Mouse (Mus musculus): ENCODE data around the gene Atp8a1.
A peak's percentile ranks its signal among the peaks of the same experiment; 100 is the strongest.

Gene Atp8a1

DNA sequence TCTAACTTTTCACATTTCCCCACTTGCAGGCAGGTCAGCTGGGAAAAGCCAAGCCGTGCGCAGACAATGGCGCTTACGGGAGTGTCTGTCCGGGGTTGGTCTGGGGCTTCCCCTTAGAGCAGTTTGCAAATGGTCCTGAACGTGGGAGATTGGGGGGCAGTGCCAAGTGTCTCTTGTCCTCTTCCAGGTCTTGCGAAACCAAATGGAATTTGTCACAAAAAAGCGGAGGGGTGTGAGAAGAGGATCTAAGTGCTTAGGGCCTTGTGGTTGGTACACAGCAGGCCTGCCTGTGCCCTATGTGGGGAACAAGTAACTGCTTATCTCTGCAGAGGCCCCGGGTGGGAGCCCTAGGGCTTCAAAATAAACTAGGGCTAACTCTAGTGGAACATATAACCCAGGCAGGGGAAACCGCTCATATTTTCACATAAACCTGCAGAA, 213.4 kb downstream of the Atp8a1 start:
- DNase-seq (ENCODE audit: low read depth, low spot score): no peak

DNA sequence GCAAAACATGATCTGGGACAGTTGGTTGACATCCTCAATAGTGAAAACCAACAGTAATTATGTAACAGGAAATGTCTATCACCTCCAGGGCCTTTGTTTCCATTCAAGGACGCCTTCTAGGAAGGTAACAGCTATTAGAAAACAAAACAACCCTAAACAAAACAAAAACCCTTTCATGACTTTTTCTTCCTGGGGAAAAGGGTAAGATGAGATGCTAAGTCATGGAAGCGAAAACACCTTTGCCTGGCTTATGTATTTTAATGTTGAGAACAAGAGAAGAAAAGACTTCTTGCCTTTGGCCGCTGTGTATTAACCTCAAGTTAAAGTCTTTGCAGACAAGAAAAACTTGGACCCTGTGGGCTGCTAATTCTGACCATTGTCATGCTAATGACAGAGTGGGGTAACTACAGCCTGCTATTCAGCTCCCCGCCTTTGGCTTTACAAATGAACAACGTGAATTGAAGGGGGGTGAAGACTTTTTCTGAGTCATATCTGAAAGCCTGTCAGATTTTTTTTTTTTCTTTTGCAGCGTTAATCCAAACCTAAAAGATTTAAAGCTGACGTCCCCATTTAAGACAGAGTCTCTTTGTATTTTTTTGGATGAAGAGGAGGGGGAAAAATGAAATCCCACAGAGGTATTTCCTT, 214.0 kb downstream of the Atp8a1 start:
- no peak for DNase-seq (ENCODE audit: low read depth, low spot score)

DNA sequence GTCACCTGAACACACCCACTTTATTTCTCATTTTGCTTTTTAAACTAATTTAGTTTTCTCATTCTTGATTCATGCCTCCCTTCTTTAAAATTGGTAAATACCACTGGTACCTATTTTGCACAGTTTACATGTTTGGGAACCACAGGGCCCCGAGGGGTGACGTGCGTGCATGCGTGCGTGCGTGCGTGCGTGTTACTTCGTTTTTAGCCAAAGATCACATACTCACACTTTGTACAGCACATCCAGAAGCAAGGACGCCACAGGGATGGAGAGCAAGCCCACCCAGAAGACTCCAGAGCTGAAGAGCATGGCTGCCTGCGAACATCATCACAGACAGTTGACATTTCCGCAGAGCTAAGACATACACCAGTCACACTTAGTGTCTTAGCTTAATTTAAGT, 216.0 kb downstream of the Atp8a1 start:
- DNase-seq (ENCODE audit: low read depth, low spot score): no peak

DNA sequence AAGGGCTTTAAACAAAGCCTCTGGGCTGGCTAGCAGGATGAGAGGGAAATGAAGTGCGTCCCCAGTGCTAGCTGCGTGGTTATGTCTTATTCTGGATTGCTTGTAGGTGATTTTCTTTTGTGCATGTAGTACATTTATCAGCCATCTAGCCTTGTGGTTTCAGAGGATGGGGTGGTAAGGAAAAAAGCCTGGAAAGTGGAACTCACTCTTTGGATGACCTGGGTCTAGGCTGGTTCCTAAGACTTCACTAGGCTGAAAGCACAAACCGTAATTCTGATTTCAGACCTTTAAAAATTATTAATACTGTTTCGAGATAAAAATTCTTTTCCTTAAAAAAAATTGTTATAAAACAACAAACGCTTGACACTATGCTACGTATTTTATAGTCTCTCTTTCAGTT, 217.4 kb downstream of the Atp8a1 start:
- no peak for DNase-seq (ENCODE audit: low read depth, low spot score)

DNA sequence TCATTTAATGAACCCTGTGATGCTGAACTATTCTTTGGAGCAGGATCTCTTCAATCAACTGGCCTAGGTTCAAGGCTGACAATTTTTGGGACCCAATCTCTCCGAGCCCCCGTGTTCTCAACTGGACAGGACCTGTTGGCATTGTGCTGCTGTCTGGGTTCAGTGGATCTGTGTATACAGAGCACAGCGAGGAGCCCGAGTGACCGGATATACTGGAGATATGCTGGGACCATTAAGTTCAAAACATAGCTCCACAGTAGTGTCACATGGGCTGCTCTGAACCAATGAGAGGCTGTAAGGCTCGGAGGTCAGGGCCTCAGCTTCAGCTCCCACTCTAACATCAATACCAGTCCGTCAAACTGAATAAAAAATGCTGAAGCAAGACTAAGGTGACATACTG, 217.8 kb downstream of the Atp8a1 start:
- no peak for DNase-seq (ENCODE audit: low read depth, low spot score)

DNA sequence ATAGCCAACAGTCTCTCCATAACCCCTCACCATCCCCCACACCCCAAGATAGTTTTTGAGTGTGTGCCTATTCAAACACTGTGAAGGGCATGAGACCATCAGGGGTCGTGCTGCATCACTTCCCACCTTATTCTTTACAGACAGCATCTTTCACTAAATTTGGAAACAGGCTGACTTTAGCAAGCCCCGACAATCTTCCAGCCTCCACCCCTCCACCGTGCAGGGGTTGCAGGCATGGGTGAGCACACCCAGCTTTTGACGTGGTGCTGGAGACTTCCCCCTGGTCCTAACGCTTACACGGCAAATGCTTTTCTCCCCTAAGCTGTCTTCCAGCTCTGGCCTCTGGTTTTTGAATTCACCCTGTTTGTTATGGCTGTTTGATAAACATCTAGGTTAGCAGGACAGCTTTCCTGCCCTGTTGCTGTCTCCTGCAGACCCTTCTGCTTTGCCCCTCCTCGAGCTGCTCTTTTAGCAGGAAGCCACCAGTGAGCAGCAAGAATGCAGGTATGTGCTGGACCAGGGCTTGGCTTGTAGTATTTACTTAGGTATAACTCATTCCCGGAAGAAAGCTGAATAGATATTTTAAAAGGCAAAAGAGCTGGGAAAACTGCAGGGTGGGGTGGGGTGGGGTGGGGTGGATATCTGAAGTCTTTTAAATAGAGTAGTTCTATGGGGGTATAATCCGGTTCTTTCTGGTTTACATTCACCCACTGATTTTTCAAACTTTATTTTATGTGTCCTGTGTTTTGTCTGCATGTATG, 218.9 kb downstream of the Atp8a1 start:
- no peak for DNase-seq (ENCODE audit: low read depth, low spot score)

DNA sequence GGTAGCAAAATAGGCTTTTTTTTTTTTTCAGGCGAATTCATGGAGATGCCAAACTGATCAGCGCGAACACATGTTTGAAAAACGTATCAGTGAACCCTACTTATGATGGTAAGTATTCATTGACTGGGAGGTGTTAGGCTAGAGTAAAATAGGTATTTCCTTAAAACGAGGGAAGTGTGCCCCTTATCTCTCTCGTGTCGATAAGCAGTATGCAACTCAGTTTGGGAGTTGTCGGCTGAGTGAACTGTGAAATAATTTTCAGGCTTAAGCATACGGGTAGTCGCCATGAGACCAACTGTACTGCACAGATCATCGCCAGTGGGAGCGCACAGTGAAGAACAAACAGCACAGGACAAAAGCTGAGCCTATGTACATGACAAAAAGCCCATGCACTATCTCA, 226.0 kb downstream of the Atp8a1 start:
- DNase-seq (ENCODE audit: low read depth, low spot score): no peak

DNA sequence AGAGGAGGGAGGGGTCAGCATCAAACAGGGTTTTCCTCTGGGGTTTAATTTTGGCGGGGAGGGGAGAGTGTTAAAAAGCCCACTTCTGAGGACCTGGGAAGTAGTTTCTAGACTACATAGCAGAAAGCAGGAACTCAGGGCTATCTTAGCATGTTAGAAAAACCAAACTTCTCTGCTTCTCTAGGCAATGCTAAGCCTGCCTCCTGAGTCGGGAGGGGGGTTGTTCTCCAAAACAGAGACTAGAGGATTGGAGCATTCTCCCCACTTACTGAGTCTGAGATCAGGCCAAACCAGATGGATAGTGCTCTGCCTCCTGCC, 237.8 kb downstream of the Atp8a1 start:
- no peak for DNase-seq (ENCODE audit: low read depth, low spot score)

DNA sequence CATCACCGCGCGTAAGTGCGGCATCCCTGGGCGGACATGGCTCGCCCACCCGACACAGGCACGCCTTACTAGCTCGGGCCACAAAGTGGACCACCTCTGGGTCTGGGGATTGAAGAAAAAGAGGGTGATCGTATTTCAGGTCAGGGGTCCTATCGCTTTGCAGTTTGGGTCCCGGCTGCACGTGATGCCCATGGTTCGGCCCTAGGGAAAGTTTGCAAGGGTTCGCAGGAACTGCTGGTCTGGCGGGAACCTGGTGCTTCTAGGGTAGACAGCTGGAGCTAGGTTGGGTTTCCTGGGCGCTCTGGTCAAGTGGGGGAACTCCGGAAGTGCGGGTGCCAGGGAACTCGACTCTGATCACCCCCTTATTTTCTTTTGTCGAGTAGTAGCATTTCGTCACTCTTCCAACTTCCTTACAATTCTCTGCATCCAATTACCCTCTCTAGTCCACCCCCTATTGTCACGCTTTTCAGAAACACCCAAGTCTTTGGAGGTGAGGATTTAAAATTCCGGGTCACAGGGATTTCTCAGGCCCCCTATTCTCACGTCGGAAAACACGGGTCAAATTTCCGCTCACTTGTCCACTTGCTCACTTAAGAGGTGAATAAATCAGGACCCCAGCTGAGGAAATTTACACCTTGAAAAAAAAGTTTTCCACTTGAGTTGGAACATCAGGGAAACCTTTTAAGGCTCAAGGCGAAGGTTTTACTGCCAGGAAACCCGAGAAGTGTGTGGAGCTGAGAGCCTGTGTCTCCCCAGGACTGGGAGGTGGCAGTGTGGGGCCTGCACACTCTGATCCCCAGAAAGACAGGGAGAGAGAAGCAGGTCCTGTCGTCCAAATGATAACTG, 238.3 kb downstream of the Atp8a1 start:
- DNase-seq (ENCODE audit: low read depth, low spot score): no peak

DNA sequence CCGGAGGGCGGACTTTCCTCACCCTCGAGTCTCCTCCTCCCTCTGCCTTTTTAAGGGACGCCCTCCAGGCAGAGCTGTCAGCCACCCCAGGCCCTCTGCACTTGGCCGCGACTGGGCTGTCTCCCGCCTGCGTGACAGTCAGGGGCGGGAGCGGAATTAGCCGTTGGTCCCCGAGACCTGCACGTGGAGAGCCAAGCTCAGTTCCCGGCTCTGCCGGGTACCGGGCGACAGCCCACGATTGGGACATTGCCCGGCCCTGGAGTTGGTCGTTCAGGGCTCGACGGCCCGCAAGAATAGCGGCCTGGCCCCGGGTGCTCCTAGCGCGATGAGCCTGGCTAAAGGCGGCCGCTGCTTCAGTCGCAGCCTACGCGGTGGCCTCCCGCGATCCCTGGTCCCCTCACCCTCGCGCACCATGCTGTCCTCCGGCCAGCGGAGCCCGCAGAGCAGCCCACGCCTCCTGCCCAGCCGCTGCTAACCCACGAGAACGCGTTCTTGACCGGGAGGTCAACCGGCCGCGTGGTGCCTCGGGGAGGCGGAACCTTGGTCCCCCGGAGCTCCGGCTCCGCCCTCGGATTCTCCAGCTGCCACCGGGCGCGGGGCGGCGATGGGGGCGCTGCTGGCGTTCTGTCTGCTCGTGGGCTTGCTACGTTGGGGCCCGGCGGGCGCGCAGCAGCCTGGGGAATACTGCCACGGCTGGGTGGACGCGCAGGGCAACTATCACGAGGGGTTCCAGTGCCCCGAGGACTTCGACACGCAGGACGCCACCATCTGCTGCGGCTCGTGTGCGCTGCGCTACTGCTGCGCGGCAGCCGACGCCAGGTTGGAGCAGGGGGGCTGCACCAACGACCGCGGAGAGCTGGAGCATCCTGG, 239.2 kb downstream of the Atp8a1 start, which contains the start of gene Shisa3:
Gene Shisa3 (plus strand): TSS at position 79 of the 870 bp plus-strand sequence.
- peak; percentile 14 for DNase-seq (ENCODE audit: low read depth, low spot score)

DNA sequence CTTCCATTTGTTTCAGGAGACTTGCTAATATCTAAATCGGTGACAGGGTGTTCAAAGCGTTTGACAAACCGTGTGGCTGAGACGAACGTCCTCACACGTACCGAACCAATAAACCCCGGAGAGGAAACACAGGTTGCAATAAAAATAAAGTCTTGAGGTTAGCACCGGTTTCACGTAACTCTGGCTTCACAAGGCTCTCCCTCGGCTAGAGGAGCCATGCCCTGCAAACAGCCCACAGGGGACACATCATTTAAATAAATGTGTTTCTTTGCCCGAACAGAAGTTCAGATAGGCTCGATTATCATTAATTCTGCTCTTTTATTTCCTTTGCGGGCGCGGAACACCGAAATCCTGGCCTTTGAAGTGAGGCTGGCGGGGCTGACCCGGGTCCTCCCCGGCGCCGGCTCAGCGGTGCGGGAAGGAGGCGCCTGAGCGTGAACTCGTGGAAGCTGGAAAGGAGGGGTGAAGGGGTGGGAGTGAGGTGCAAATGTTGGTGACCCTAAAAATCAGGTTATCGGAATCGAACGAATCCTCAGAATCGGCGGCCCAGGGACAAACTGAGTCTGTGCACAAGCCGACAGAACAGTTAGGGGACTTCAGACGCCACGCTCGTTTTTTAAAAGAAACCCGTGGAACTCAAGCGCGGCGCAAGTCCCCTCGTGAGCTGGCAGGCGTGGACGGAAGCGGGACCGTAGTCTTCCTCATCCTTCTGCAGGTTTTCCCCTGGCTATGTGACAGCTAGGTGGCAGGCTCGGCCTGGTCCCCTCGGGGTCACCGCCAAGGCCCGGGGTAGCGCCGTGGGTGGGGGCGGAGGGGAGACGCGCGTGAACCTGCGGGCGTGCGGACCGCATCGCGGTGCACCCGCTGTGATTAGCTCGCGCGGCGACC, 240.1 kb downstream of the Atp8a1 start:
- DNase-seq (ENCODE audit: low read depth, low spot score): peak; percentile 22

DNA sequence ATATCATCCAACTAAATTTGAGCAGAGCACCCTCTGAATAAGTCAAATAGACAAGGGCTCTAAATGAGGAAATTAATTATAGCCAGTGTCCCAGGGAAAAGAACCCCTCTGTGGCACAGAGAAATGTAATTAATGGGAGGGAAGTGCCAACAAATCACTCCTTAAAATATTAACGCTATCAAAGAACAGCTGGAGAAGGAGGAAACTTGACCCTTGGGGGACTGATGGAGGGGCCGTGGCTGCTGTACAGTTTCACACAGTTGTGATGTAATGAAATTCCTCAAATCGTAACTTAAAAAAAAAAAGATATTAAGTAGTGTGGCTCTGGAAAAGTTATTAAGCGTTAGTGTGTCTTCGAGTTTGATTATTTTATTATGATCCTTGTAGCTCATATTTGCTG, 241.3 kb downstream of the Atp8a1 start:
- no peak for DNase-seq (ENCODE audit: low read depth, low spot score)

DNA sequence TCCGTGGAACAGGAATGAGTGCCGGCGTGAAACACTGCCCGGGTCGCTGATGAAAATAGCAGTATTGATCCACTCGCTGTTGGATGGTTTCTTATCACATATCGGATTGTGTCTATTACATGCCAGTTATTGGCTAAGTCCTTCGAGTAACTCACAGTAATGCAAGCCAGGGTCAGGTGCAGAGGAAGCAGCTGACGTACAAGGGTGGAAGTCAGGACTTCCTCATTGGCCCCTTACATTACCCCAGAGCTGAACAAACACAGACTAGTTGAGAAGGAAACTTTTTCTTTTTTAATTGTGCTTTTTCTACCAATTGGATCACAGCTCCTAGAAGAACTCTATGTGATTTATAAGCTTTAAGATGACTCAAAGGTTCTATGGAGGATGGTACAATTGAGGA, 247.3 kb downstream of the Atp8a1 start:
- DNase-seq (ENCODE audit: low read depth, low spot score): no peak

DNA sequence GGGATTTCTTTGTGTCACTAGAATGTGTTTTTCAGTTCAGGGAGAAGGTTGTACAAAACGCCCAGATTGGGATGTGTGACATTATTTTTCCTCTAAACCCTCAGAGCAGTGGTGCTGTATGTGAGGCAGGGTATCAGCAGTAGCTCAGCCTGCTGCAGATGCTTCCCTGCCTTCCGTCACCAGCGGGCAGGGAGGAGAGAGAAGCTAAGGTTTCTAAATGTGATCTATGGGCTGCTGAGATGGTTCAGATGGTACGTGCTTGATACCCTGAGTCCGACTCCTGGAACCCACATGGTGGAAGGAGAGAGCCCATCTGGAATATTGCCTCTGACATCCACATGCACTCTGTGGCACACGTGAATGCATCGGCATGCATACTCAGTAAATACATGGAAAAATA, 251.6 kb downstream of the Atp8a1 start:
- DNase-seq (ENCODE audit: low read depth, low spot score): no peak

DNA sequence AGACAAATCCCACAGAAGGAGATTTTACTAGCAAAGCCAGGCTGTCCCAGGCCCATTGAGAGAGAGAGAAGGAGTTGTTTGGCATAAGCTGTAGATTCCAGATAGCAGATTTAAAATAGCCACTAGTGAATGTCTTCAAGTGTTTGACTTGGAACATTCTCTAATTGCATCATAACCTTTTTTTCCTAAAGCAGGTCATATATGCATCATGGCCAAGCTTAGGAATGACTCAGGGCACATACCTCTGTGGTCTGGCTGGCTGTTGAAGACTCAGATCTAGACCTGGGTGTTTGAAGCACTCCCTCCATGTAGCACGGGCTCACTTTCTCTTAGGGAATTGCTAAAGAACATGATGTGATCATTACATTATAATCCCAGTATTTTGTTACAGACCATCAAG, 252.2 kb downstream of the Atp8a1 start:
- no peak for DNase-seq (ENCODE audit: low read depth, low spot score)

DNA sequence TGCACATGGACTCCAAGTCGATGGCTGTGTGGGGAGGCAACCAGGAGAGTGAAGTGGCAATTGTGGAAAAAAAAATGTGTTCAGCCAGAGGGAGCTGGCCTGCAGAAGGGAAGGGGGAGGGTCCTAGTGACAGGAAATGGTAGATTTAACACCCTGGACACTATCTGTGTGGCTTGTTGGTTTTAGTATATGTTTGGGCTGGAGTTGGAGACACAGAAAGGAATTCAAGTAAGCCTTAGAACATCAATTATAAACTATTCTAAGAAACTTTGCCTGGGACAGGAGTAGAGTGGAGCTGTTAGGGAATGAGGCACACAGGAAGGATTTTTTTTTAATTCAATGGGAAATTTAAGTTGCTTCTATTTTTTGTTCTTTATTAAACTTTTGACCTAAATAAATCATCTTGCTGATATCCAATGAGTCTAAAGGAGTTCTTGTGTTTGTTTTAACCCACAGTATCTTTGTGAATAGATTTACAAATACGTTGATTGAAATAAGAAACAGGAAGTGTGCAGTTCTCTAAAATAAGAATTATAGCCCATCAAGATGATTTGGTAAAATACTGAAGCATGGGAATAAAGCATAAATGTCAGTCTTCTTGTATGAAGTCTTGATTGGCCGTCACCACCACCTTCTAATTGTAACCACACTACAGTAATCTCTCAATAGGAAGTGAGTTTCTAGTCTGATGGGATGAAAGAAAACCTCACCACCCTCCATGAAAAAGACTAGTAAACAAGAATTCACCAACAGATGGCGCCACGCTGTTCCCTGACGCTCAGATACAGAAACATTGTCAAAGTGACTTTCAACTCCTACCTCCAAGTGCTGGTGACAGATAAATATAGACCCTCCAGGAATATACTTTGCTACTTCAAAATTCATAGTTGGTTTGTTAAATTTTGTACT, 267.3 kb downstream of the Atp8a1 start:
- peak; percentile 31 for DNase-seq (ENCODE audit: low read depth, low spot score)

DNA sequence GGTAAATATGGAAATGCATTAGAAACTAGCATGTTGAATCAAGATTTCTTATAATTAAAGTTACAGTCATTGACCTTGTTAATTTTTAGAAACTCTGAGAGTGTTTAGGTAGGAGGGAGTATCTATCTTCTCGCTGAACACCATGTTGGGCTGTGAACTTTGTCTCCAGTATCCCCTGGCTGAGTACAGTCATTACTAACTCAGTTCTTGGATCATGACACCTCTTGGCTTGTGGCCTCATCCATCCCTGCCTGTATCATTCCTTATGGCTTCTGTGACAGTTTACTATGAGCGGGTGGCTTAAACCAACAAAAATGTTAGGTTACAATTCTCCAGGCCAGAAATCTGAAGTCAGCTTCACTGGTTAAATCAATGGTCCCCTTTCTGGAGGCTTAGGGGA, 271.5 kb downstream of the Atp8a1 start:
- no peak for DNase-seq (ENCODE audit: low read depth, low spot score)

DNA sequence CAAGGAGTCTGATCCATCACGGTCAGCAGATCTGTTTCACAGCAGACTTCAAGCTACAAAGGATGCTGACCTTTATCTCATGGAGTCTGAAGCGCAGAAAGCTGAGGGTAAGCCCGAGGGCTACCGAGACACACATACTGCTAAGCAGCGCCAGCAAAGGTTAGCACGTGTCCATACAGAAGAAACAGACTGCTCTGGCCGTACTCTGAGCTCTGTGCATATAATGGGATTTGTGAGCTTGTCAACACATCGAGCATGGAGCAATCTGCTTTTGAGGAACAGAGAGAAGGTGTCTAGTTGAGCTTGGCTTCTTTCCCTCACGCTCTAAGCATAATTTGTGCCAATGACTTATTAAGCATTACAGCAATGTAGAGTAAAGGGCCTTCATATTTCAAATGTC, 273.2 kb downstream of the Atp8a1 start:
- DNase-seq (ENCODE audit: low read depth, low spot score): no peak

DNA sequence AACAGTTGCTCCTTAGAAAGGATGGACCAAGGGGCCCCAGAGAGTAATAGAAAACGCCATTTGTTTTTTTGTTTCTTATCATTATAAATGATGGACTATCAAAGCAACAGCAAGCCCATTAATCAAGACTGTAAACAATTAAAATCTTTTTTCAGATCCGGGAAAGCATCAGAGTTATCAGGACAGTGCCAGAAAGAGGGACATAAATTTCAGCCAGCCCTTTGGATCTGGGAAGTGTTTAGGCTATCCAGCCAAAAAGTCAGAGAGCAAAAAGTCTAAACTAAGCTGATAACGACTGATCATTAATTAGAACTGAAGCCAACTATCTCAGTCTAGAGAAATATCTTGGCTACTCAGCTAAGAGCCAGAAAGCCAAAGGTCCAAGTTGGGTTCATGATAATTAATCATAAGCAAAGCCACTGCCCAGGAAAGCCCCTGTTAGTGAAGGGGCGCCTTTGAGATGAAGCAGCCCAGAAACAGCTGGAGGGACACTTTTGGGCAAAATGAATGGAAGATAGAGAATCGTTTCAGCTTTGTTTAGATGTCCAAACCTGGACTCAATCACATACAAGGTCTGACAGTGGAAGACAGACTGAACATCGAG, 274.6 kb downstream of the Atp8a1 start:
- no peak for DNase-seq (ENCODE audit: low read depth, low spot score)
